Mouse (Mus musculus): ENCODE data around the gene Cyp2d11. TPM values are rescaled to one million over a fixed set of nuclear protein-coding genes. Genes with fewer than 3 reads are reported as not detected.
"Not testable (repeated sequence)": the region's sequence is repeated elsewhere in the genome, so short reads cannot be mapped to it uniquely, and the experiment has no call there.

Gene Cyp2d11
- not detected in 2 replicates for polyA plus RNA-seq (2016; fragmentation: Nextera tagmentation; extraction: Ambion mirVana)

DNA sequence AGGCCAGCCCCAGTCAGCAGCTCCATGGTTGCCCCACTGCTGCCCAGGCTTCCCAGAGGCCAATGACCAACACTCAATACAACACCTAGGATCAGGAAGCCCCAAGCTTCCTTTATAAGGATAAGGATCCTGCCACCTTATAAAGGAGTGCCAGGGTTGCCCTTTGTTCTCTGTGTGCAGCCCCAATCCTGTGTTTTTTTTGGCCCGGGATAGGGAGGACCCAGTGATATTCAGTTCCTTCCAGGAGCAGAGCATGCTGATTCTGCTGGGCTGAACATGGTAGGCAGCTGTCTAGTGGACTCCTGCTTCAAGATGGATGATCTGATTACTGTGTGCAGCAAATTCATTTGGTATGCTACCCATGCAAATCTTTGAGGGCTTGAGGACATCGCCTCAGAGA, at the start of gene Cyp2d11:
Gene Cyp2d11, minus strand, starts transcription at position 101 of the 400 bp plus-strand sequence.
- H3K4me1 ChIP-seq; H3K9ac ChIP-seq; ATAC-seq (ENCODE audit: low FRiP score); H3K36me3 ChIP-seq; H3K9me3 ChIP-seq (replicated peaks); H3K27me3 ChIP-seq; H3K4me3 ChIP-seq; H3K27ac ChIP-seq; H3K4me2 ChIP-seq (replicated peaks): not testable (repeated sequence)
- 87% methylated on average over 2 of the region's 2 CpGs for WGBS

- Histone ChIP-seq H3K36me3 (no peaks in the 10 kb centered on the region), H3K27me3 (no peaks in the 10 kb centered on the region), H3K9ac (no peak overlapping the region), H3K27ac (no peak overlapping the region), H3K4me2 (replicated peaks) (no peak overlapping the region), H3K9me3 (replicated peaks) (peaks cover 8% of the 10 kb centered on the region), H3K4me3 (no peak overlapping the region), H3K4me1 (no peaks in the 10 kb centered on the region)
- WGBS: 67% methylated on average over 5 of the region's 5 CpGs
- no peak for ATAC-seq (ENCODE audit: low FRiP score)
Observed at GRCm38 (mm10) chr15:82437975-82438617, 44.3 kb upstream of the Cyp2d11 start.

- ATAC-seq (ENCODE audit: low FRiP score): no peak
- H3K4me3 ChIP-seq: no peak overlapping the region
- H3K9ac ChIP-seq: no peak overlapping the region
- H3K27ac ChIP-seq: no peak overlapping the region
- H3K36me3 ChIP-seq: no peaks in the 10 kb centered on the region
- no peaks in the 10 kb centered on the region for H3K27me3 ChIP-seq
- H3K4me1 ChIP-seq: no peaks in the 10 kb centered on the region
- H3K9me3 ChIP-seq (replicated peaks): peaks cover 13% of the 10 kb centered on the region
- no peak overlapping the region for H3K4me2 ChIP-seq (replicated peaks)
- 80% methylated on average over 2 of the region's 2 CpGs for WGBS
Observed at GRCm38 (mm10) chr15:82435606-82436005, 41.8 kb upstream of the Cyp2d11 start.

GRCm38 (mm10) chr15:82435011-82435410, 41.2 kb upstream of the Cyp2d11 start:
- Histone ChIP-seq H3K9ac (no peak overlapping the region), H3K9me3 (replicated peaks) (peaks cover 13% of the 10 kb centered on the region), H3K4me2 (replicated peaks) (no peak overlapping the region), H3K4me3 (no peak overlapping the region), H3K36me3 (no peaks in the 10 kb centered on the region), H3K27ac (no peak overlapping the region), H3K4me1 (no peaks in the 10 kb centered on the region), H3K27me3 (no peaks in the 10 kb centered on the region)
- no peak for ATAC-seq (ENCODE audit: low FRiP score)
- 82% methylated on average over 3 of the region's 3 CpGs for WGBS

GRCm38 (mm10) chr15:82434541-82434940, 40.7 kb upstream of the Cyp2d11 start:
- Histone ChIP-seq H3K9ac (no peak overlapping the region), H3K4me1 (no peaks in the 10 kb centered on the region), H3K36me3 (no peaks in the 10 kb centered on the region), H3K4me2 (replicated peaks) (no peak overlapping the region), H3K27ac (no peak overlapping the region), H3K27me3 (no peaks in the 10 kb centered on the region), H3K9me3 (replicated peaks) (peaks cover 13% of the 10 kb centered on the region), H3K4me3 (no peak overlapping the region)
- 92% methylated on average over 3 of the region's 3 CpGs for WGBS
- ATAC-seq (ENCODE audit: low FRiP score): no peak

DNA sequence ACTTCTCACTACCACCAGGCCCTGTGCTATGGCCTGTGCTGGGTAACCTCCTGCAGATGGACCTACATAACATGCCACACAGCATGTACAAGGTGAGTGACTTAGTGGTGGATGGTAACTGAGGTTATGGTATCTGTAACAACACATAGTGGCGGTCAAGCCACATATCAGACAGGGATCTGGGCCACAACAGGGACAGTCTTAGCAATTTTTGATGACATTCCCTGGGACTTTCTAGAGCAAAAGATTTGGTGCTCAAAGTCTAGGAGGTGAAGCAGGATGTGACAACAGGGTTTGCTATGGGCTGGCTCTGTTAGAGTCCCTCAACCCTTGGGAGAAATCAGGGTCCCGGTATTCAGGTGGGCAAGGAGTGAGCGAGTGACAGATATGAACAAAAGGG, 39.8 kb upstream of the Cyp2d11 start:
- Histone ChIP-seq H3K4me2 (replicated peaks) (no peak overlapping the region), H3K4me3 (no peak overlapping the region), H3K27me3 (no peaks in the 10 kb centered on the region), H3K9me3 (replicated peaks) (peaks cover 13% of the 10 kb centered on the region), H3K9ac (no peak overlapping the region), H3K4me1 (no peaks in the 10 kb centered on the region), H3K27ac (no peak overlapping the region), H3K36me3 (no peaks in the 10 kb centered on the region)
- no peak for ATAC-seq (ENCODE audit: low FRiP score)
- WGBS: 93% methylated on average over 3 of the region's 3 CpGs

- H3K36me3 ChIP-seq: no peaks in the 10 kb centered on the region
- H3K27ac ChIP-seq: no peak within 1 kb of the TSS
- no peaks in the 10 kb centered on the region for H3K27me3 ChIP-seq
- no peaks in the 10 kb centered on the region for H3K4me1 ChIP-seq
- no peak within 1 kb of the TSS for H3K4me3 ChIP-seq
- H3K4me2 ChIP-seq (replicated peaks): no peak within 1 kb of the TSS
- ATAC-seq (ENCODE audit: low FRiP score): no peak
- H3K9me3 ChIP-seq (replicated peaks): peaks cover 13% of the 10 kb centered on the region
- H3K9ac ChIP-seq: no peak within 1 kb of the TSS
Observed at GRCm38 (mm10) chr15:82433137-82433536, 39.3 kb upstream of the Cyp2d11 start, which contains the start of gene Cyp2d9. Gene Cyp2d9 (plus strand): TSS chr15:82433437.

DNA sequence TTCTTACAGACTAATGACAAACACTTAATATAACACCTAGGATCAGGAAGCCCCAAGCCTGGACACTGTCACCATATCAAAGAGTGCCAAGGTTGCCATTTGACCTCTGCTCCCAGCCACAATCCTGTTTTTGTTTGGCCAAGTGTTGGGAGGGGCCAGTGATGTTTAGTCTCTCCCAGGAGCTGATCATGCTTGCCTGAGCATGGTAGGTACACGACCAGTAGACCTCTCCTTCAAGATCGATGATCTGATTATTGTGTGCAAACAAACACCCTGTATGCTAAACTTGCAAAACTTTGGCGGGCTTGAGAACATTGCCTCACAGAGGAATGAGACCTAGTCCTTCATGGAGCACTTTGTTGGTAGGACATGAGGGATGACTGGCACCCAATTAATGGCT, 29.6 kb upstream of the Cyp2d11 start:
- H3K9ac ChIP-seq: no peak overlapping the region
- no peaks in the 10 kb centered on the region for H3K4me1 ChIP-seq
- 85% methylated on average over 3 of the region's 3 CpGs for WGBS
- H3K27ac ChIP-seq: no peak overlapping the region
- H3K36me3 ChIP-seq: no peaks in the 10 kb centered on the region
- ATAC-seq (ENCODE audit: low FRiP score): no peak
- H3K4me2 ChIP-seq (replicated peaks): no peak overlapping the region
- H3K9me3 ChIP-seq (replicated peaks): no peaks in the 10 kb centered on the region
- no peaks in the 10 kb centered on the region for H3K27me3 ChIP-seq
- H3K4me3 ChIP-seq: no peak overlapping the region

DNA sequence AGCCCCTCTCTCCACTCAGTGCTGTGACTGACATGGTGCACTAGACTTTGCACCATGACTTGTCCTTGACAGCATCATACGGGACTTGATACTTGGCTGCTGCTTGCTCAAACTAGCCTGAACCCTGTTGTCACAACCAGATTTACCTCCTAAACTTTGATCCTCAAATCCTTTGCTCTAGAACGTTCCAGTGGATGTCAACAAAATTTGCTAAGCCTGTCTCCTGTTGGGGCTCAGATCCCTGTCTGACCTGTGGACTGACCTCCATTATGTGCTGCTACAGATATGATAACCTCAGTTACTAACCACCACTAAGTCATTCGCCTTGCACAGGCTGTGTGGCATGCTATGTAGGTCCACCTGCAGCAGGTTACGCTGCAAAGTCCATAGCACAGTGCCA, 29.1 kb upstream of the Cyp2d11 start:
- no peak for ATAC-seq (ENCODE audit: low FRiP score)
- Histone ChIP-seq H3K4me2 (replicated peaks) (no peak overlapping the region), H3K27ac (no peak overlapping the region), H3K9me3 (replicated peaks) (no peaks in the 10 kb centered on the region), H3K4me1 (no peaks in the 10 kb centered on the region), H3K27me3 (no peaks in the 10 kb centered on the region), H3K9ac (no peak overlapping the region), H3K4me3 (no peak overlapping the region), H3K36me3 (no peaks in the 10 kb centered on the region)
- 83% methylated on average over 4 of the region's 4 CpGs for WGBS

GRCm38 (mm10) chr15:82418616-82419015, 24.8 kb upstream of the Cyp2d11 start:
- H3K36me3 ChIP-seq: no peaks in the 10 kb centered on the region
- no peak overlapping the region for H3K4me3 ChIP-seq
- H3K4me2 ChIP-seq (replicated peaks): no peak overlapping the region
- H3K9me3 ChIP-seq (replicated peaks): no peaks in the 10 kb centered on the region
- 81% methylated on average over 1 of the region's 1 CpGs for WGBS
- no peak overlapping the region for H3K9ac ChIP-seq
- no peaks in the 10 kb centered on the region for H3K27me3 ChIP-seq
- no peak for ATAC-seq (ENCODE audit: low FRiP score)
- H3K4me1 ChIP-seq: peaks cover 7% of the 10 kb centered on the region
- H3K27ac ChIP-seq: no peak overlapping the region

GRCm38 (mm10) chr15:82416797-82417789, 23.3 kb upstream of the Cyp2d11 start:
- Histone ChIP-seq H3K36me3 (no peaks in the 10 kb centered on the region), H3K27ac (no peak overlapping the region), H3K9me3 (replicated peaks) (no peaks in the 10 kb centered on the region), H3K4me2 (replicated peaks) (peak overlapping the region; percentile 11; the same call in 1 of the 2 replicates), H3K27me3 (no peaks in the 10 kb centered on the region), H3K4me1 (peaks cover 7% of the 10 kb centered on the region), H3K4me3 (no peak overlapping the region), H3K9ac (0 out of 2 replicates have a peak overlapping the region, but pooled peaks have one; percentile 8)
- 21% methylated on average over 16 of the region's 16 CpGs for WGBS
- peak; percentile 76 for ATAC-seq (ENCODE audit: low FRiP score)

GRCm38 (mm10) chr15:82407536-82407935, 13.7 kb upstream of the Cyp2d11 start:
- no peak overlapping the region for H3K9ac ChIP-seq
- H3K27ac ChIP-seq: no peak overlapping the region
- H3K27me3 ChIP-seq: no peaks in the 10 kb centered on the region
- no peaks in the 10 kb centered on the region for H3K9me3 ChIP-seq (replicated peaks)
- no peak overlapping the region for H3K4me3 ChIP-seq
- 87% methylated on average over 4 of the region's 4 CpGs for WGBS
- no peak for ATAC-seq (ENCODE audit: low FRiP score)
- no peaks in the 10 kb centered on the region for H3K4me1 ChIP-seq
- no peaks in the 10 kb centered on the region for H3K36me3 ChIP-seq
- no peak overlapping the region for H3K4me2 ChIP-seq (replicated peaks)

All from hindbrain, embryonic 12.5 days (tissue).